Mouse (Mus musculus): Measurements from ENCODE around the gene Thap4. TPM values are rescaled to one million over a fixed set of nuclear protein-coding genes. Genes with fewer than 3 reads are reported as not detected.
A peak's percentile ranks its signal among the peaks of the same experiment; 100 is the strongest.

Thap4 gene
- polyA plus RNA-seq, 1 experiment from 2014 or later: 37.5 TPM

- ATAC-seq (ENCODE audit: low FRiP score) (peak; percentile 58), DNase-seq (ENCODE audit: low spot score, missing footprints) (peak; percentile 96)
- H3K4me1 ChIP-seq (ENCODE audit: control insufficient read depth, insufficient read depth, low read length): peaks cover 12% of the 10 kb centered on the region
- peak overlapping the region; percentile 84 for H3K27ac ChIP-seq (ENCODE audit: low read depth, low read length)
- H3K36me3 ChIP-seq (ENCODE audit: control insufficient read depth, insufficient read depth, low read length): peaks cover 5% of the 10 kb centered on the region
- WGBS: under 1% methylated on average over 59 of the region's 59 CpGs
- H3K9me3 ChIP-seq (ENCODE audit: control insufficient read depth, low read length): no peaks in the 10 kb centered on the region
- no peaks in the 10 kb centered on the region for H3K27me3 ChIP-seq (ENCODE audit: control insufficient read depth, insufficient read depth, low read length)
- H3K9ac ChIP-seq (ENCODE audit: low read length): peak overlapping the region; percentile 88
- H3K4me2 ChIP-seq: peak overlapping the region; percentile 91
- peak overlapping the region; percentile 94 for H3K4me3 ChIP-seq (ENCODE audit: low read depth, low read length)
Observed at GRCm38 (mm10) chr1:93753911-93754572, 622 bp downstream of the Thap4 start.

GRCm38 (mm10) chr1:93751290-93751689 is 3.4 kb downstream of the Thap4 start, which contains the start of gene Atg4b:
Gene Atg4b, plus strand, starts transcription at chr1:93751500.
- Histone ChIP-seq H3K4me2 (no peak within 1 kb of the TSS), H3K27me3 (ENCODE audit: control insufficient read depth, insufficient read depth, low read length) (no peaks in the 10 kb centered on the region), H3K27ac (ENCODE audit: low read depth, low read length) (no peak within 1 kb of the TSS), H3K9ac (ENCODE audit: low read length) (no peak within 1 kb of the TSS), H3K36me3 (ENCODE audit: control insufficient read depth, insufficient read depth, low read length) (peaks cover 8% of the 10 kb centered on the region), H3K9me3 (ENCODE audit: control insufficient read depth, low read length) (no peaks in the 10 kb centered on the region), H3K4me1 (ENCODE audit: control insufficient read depth, insufficient read depth, low read length) (peaks cover 12% of the 10 kb centered on the region), H3K4me3 (ENCODE audit: low read depth, low read length) (no peak within 1 kb of the TSS)
- WGBS: 78% methylated on average over 6 of the region's 6 CpGs
- ATAC-seq (ENCODE audit: low FRiP score) (no peak), DNase-seq (ENCODE audit: low spot score, missing footprints) (peak; percentile 62)

GRCm38 (mm10) chr1:93748539-93748938 is 6.1 kb downstream of the Thap4 start:
- Histone ChIP-seq H3K4me2 (no peak overlapping the region), H3K27ac (ENCODE audit: low read depth, low read length) (no peak overlapping the region), H3K9me3 (ENCODE audit: control insufficient read depth, low read length) (no peaks in the 10 kb centered on the region), H3K27me3 (ENCODE audit: control insufficient read depth, insufficient read depth, low read length) (no peaks in the 10 kb centered on the region), H3K9ac (ENCODE audit: low read length) (no peak overlapping the region), H3K4me3 (ENCODE audit: low read depth, low read length) (no peak overlapping the region), H3K36me3 (ENCODE audit: control insufficient read depth, insufficient read depth, low read length) (peaks cover 8% of the 10 kb centered on the region), H3K4me1 (ENCODE audit: control insufficient read depth, insufficient read depth, low read length) (peaks cover 5% of the 10 kb centered on the region)
- DNase-seq (ENCODE audit: low spot score, missing footprints) (no peak), ATAC-seq (ENCODE audit: low FRiP score) (no peak)
- 97% methylated on average over 1 of the region's 1 CpGs for WGBS

GRCm38 (mm10) chr1:93746179-93746578 is 8.5 kb downstream of the Thap4 start:
- Histone ChIP-seq H3K27ac (ENCODE audit: low read depth, low read length) (no peak overlapping the region), H3K9ac (ENCODE audit: low read length) (no peak overlapping the region), H3K27me3 (ENCODE audit: control insufficient read depth, insufficient read depth, low read length) (no peaks in the 10 kb centered on the region), H3K4me3 (ENCODE audit: low read depth, low read length) (no peak overlapping the region), H3K9me3 (ENCODE audit: control insufficient read depth, low read length) (no peaks in the 10 kb centered on the region), H3K36me3 (ENCODE audit: control insufficient read depth, insufficient read depth, low read length) (peaks cover 8% of the 10 kb centered on the region), H3K4me1 (ENCODE audit: control insufficient read depth, insufficient read depth, low read length) (no peaks in the 10 kb centered on the region), H3K4me2 (no peak overlapping the region)
- DNase-seq (ENCODE audit: low spot score, missing footprints): no peak
- ATAC-seq (ENCODE audit: low FRiP score): no peak
- 88% methylated on average over 5 of the region's 5 CpGs for WGBS

- Histone ChIP-seq H3K4me2 (no peak overlapping the region), H3K4me1 (ENCODE audit: control insufficient read depth, insufficient read depth, low read length) (no peaks in the 10 kb centered on the region), H3K27ac (ENCODE audit: low read depth, low read length) (no peak overlapping the region), H3K36me3 (ENCODE audit: control insufficient read depth, insufficient read depth, low read length) (no peaks in the 10 kb centered on the region), H3K4me3 (ENCODE audit: low read depth, low read length) (no peak overlapping the region), H3K9me3 (ENCODE audit: control insufficient read depth, low read length) (no peaks in the 10 kb centered on the region), H3K27me3 (ENCODE audit: control insufficient read depth, insufficient read depth, low read length) (no peaks in the 10 kb centered on the region), H3K9ac (ENCODE audit: low read length) (no peak overlapping the region)
- ATAC-seq (ENCODE audit: low FRiP score) (no peak), DNase-seq (ENCODE audit: low spot score, missing footprints) (peak; percentile 51)
Observed at GRCm38 (mm10) chr1:93742910-93743309, 11.8 kb downstream of the Thap4 start.

- H3K36me3 ChIP-seq (ENCODE audit: control insufficient read depth, insufficient read depth, low read length): no peaks in the 10 kb centered on the region
- H3K27me3 ChIP-seq (ENCODE audit: control insufficient read depth, insufficient read depth, low read length): no peaks in the 10 kb centered on the region
- ATAC-seq (ENCODE audit: low FRiP score) (no peak), DNase-seq (ENCODE audit: low spot score, missing footprints) (no peak)
- no peaks in the 10 kb centered on the region for H3K4me1 ChIP-seq (ENCODE audit: control insufficient read depth, insufficient read depth, low read length)
- H3K4me2 ChIP-seq: no peak overlapping the region
- no peak overlapping the region for H3K27ac ChIP-seq (ENCODE audit: low read depth, low read length)
- H3K9ac ChIP-seq (ENCODE audit: low read length): no peak overlapping the region
- H3K9me3 ChIP-seq (ENCODE audit: control insufficient read depth, low read length): no peaks in the 10 kb centered on the region
- WGBS: 85% methylated on average over 4 of the region's 4 CpGs
- H3K4me3 ChIP-seq (ENCODE audit: low read depth, low read length): no peak overlapping the region
Observed at GRCm38 (mm10) chr1:93741987-93742386, 12.7 kb downstream of the Thap4 start.

GRCm38 (mm10) chr1:93740671-93741070 is 14.0 kb downstream of the Thap4 start:
- 95% methylated on average over 2 of the region's 2 CpGs for WGBS
- no peak overlapping the region for H3K4me2 ChIP-seq
- DNase-seq (ENCODE audit: low spot score, missing footprints) (no peak), ATAC-seq (ENCODE audit: low FRiP score) (no peak)
- no peaks in the 10 kb centered on the region for H3K4me1 ChIP-seq (ENCODE audit: control insufficient read depth, insufficient read depth, low read length)
- H3K4me3 ChIP-seq (ENCODE audit: low read depth, low read length): no peak overlapping the region
- H3K27ac ChIP-seq (ENCODE audit: low read depth, low read length): no peak overlapping the region
- H3K9me3 ChIP-seq (ENCODE audit: control insufficient read depth, low read length): no peaks in the 10 kb centered on the region
- no peaks in the 10 kb centered on the region for H3K36me3 ChIP-seq (ENCODE audit: control insufficient read depth, insufficient read depth, low read length)
- no peaks in the 10 kb centered on the region for H3K27me3 ChIP-seq (ENCODE audit: control insufficient read depth, insufficient read depth, low read length)
- H3K9ac ChIP-seq (ENCODE audit: low read length): no peak overlapping the region

GRCm38 (mm10) chr1:93737711-93738110 is 17.0 kb downstream of the Thap4 start:
- Histone ChIP-seq H3K27ac (ENCODE audit: low read depth, low read length) (no peak overlapping the region), H3K27me3 (ENCODE audit: control insufficient read depth, insufficient read depth, low read length) (no peaks in the 10 kb centered on the region), H3K36me3 (ENCODE audit: control insufficient read depth, insufficient read depth, low read length) (no peaks in the 10 kb centered on the region), H3K9me3 (ENCODE audit: control insufficient read depth, low read length) (no peaks in the 10 kb centered on the region), H3K4me1 (ENCODE audit: control insufficient read depth, insufficient read depth, low read length) (no peaks in the 10 kb centered on the region), H3K4me3 (ENCODE audit: low read depth, low read length) (no peak overlapping the region), H3K4me2 (no peak overlapping the region), H3K9ac (ENCODE audit: low read length) (no peak overlapping the region)
- WGBS: 94% methylated on average over 5 of the region's 5 CpGs
- DNase-seq (ENCODE audit: low spot score, missing footprints) (peak; percentile 69), ATAC-seq (ENCODE audit: low FRiP score) (no peak)

- H3K4me2 ChIP-seq: no peak overlapping the region
- 88% methylated on average over 3 of the region's 3 CpGs for WGBS
Observed at GRCm38 (mm10) chr1:93735859-93736258, 18.8 kb downstream of the Thap4 start.

More at GRCm38 (mm10) chr1:93735859-93736258, 18.8 kb downstream of the Thap4 start:
- peak; percentile 51 for DNase-seq (ENCODE audit: low spot score, missing footprints)
- peaks cover 6% of the 10 kb centered on the region; the same call in 1 of the 2 replicates for H3K4me1 ChIP-seq (ENCODE audit: control insufficient read depth, insufficient read depth, low read length)
- H3K27ac ChIP-seq (ENCODE audit: low read depth, low read length): no peak overlapping the region
- H3K36me3 ChIP-seq (ENCODE audit: control insufficient read depth, insufficient read depth, low read length): no peaks in the 10 kb centered on the region
- no peak overlapping the region for H3K9ac ChIP-seq (ENCODE audit: low read length)
- no peak overlapping the region for H3K4me3 ChIP-seq (ENCODE audit: low read depth, low read length)
- H3K27me3 ChIP-seq (ENCODE audit: control insufficient read depth, insufficient read depth, low read length): no peaks in the 10 kb centered on the region
- no peak for ATAC-seq (ENCODE audit: low FRiP score)
- no peaks in the 10 kb centered on the region for H3K9me3 ChIP-seq (ENCODE audit: control insufficient read depth, low read length)

All from midbrain, embryonic 11.5 days (tissue).